Comparison of ENCODE assay signal across 8 mouse cellular contexts in the genomic region with DNA sequence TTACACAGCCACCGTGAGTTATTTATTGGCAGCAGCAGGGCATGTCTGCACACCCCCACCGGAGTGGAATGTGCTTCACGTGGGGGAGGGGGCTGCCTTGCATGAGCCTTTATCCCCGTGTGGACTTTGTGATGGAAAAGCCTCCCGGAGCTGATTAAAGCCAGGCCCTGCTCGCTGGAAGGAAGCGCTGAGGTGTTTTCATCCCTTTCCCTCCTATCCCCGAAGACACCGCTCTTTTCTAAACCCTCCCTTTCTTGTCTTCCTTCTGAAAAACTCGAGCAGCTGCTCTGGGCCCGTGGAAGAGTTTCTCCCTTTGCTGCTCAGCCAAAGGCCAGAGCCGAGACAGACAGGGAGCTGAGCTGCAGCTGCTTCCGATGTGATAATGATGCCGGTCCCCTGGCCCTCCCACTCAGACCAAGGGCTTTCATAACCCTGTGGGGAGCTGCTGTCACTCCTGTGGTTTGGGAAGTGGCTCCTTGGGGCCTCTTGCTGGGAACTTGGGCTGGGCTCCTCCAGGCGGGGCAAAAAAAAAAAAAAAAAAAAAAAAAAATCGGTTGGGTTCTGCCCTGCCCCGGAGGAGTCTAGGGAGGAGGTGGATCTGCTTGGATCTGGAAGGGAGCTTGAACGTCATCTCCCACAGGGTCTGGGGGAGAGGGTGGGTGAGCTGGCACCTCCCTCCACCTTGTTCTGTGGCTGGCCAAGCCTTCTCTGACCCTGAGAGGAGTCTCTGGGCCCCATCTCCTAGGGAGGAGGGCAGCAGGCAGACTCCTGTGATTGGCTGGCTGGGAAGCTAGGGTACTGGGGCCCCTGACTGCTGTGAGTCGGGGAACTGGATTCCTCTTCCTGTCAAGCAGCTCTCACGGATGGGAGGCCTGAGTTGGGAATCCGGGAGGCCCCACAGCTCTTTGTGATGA. TPM values are rescaled to one million over a fixed set of nuclear protein-coding genes. Genes with fewer than 3 reads are reported as not detected.
DNase-seq lines count a peak whose midpoint lies in the region; ATAC-seq lines count a peak whose summit lies in the region.

No protein-coding gene starts in this region.

- no peaks in the 10 kb centered on the region; the same call in 1 of the 2 replicates for H3K36me3 ChIP-seq in forebrain, embryonic 11.5 days (ENCODE audit: control insufficient read depth, insufficient read depth, low read length)
- peaks cover 44% of the 10 kb centered on the region for H3K36me3 ChIP-seq in hindbrain, embryonic 10.5 days
- H3K36me3 ChIP-seq in limb, embryonic 15.5 days = peaks cover 39% of the 10 kb centered on the region
- 0 out of 2 replicates have a peak, but pooled peaks cover 2% of the 10 kb centered on the region for H3K36me3 ChIP-seq in midbrain, embryonic 15.5 days (replicated peaks)

- peaks cover 28% of the 10 kb centered on the region for H3K4me1 ChIP-seq in forebrain, embryonic 11.5 days (replicated peaks; ENCODE audit: control insufficient read depth, insufficient read depth, low read length)
- peaks cover 50% of the 10 kb centered on the region for H3K4me1 ChIP-seq in hindbrain, embryonic 10.5 days (replicated peaks)
- peaks cover 47% of the 10 kb centered on the region for H3K4me1 ChIP-seq in limb, embryonic 15.5 days
- H3K4me1 ChIP-seq in midbrain, embryonic 15.5 days = peaks cover 43% of the 10 kb centered on the region

- peak overlapping the region; percentile 86 for H3K4me2 ChIP-seq in forebrain, embryonic 11.5 days (ENCODE audit: low read depth, low read length, severe bottlenecking)
- H3K4me2 ChIP-seq in limb, embryonic 15.5 days = peak overlapping the region; percentile 73
- peak overlapping the region; percentile 98 for H3K4me2 ChIP-seq in midbrain, embryonic 15.5 days

- DNase-seq in 416B (ENCODE audit: low read depth) = peak; percentile 98
- DNase-seq in adrenal gland, adult 8-10 months = peak; percentile 68
- DNase-seq in forebrain, embryonic 11.5 days (ENCODE audit: low spot score) = peak; percentile 88
- peak; percentile 85 for DNase-seq in hindbrain, embryonic 10.5 days (ENCODE audit: low spot score)
- DNase-seq in testis, postnatal 14 days (ENCODE audit: low spot score) = peak; percentile 49
- DNase-seq in B cell, adult 2 months = no peak

- H3K9me3 ChIP-seq in forebrain, embryonic 11.5 days (ENCODE audit: control insufficient read depth, low read length) = no peaks in the 10 kb centered on the region
- no peaks in the 10 kb centered on the region for H3K9me3 ChIP-seq in hindbrain, embryonic 10.5 days
- H3K9me3 ChIP-seq in limb, embryonic 15.5 days = no peaks in the 10 kb centered on the region
- H3K9me3 ChIP-seq in midbrain, embryonic 15.5 days = no peaks in the 10 kb centered on the region

- ATAC-seq in forebrain, embryonic 11.5 days (replicated peaks; ENCODE audit: low FRiP score) = peak; percentile 63
- ATAC-seq in limb, embryonic 15.5 days (ENCODE audit: insufficient number of reproducible peaks, low FRiP score, low TSS enrichment, low read depth) = peak; percentile 77
- peak; percentile 14; the same call in 1 of the 2 replicates for ATAC-seq in midbrain, embryonic 15.5 days (replicated peaks)

- peak overlapping the region; percentile 81 for H3K4me3 ChIP-seq in forebrain, embryonic 11.5 days (ENCODE audit: low read depth, low read length)
- peak overlapping the region; percentile 66 for H3K4me3 ChIP-seq in hindbrain, embryonic 10.5 days
- H3K4me3 ChIP-seq in limb, embryonic 15.5 days = peak overlapping the region; percentile 93
- peak overlapping the region; percentile 74 for H3K4me3 ChIP-seq in midbrain, embryonic 15.5 days

- no peaks in the 10 kb centered on the region for H3K27me3 ChIP-seq in forebrain, embryonic 11.5 days (ENCODE audit: control insufficient read depth, insufficient read depth, low read length)
- no peaks in the 10 kb centered on the region for H3K27me3 ChIP-seq in hindbrain, embryonic 10.5 days (ENCODE audit: insufficient read depth, poor library complexity, severe bottlenecking)
- no peaks in the 10 kb centered on the region for H3K27me3 ChIP-seq in limb, embryonic 15.5 days
- no peaks in the 10 kb centered on the region for H3K27me3 ChIP-seq in midbrain, embryonic 15.5 days (replicated peaks)

- 0% methylated on average over 20 of the region's 21 CpGs for WGBS in forebrain, embryonic 11.5 days
- under 1% methylated on average over 21 of the region's 21 CpGs for WGBS in hindbrain, embryonic 10.5 days
- WGBS in limb, embryonic 15.5 days = under 1% methylated on average over 21 of the region's 21 CpGs
- 3% methylated on average over 21 of the region's 21 CpGs for WGBS in midbrain, embryonic 15.5 days

- H3K27ac ChIP-seq in forebrain, embryonic 11.5 days (ENCODE audit: low read depth, low read length) = peak overlapping the region; percentile 97
- H3K27ac ChIP-seq in hindbrain, embryonic 10.5 days = peak overlapping the region; percentile 90
- H3K27ac ChIP-seq in limb, embryonic 15.5 days = peak overlapping the region; percentile 97
- H3K27ac ChIP-seq in midbrain, embryonic 15.5 days = peak overlapping the region; percentile 76

- H3K9ac ChIP-seq in forebrain, embryonic 11.5 days (ENCODE audit: low read length) = peak overlapping the region; percentile 88
- peak overlapping the region; percentile 85 for H3K9ac ChIP-seq in limb, embryonic 15.5 days
- peak overlapping the region; percentile 5; the same call in 1 of the 2 replicates for H3K9ac ChIP-seq in midbrain, embryonic 15.5 days

RNA-seq across cellular contexts. Expression of a gene that starts 15.8 kb away (rescaled TPM):
- total RNA-seq in adrenal gland, adult 8-10 months (2022) = 10 to 100 TPM; 17.0 to 18.6 (median 17.9) TPM
- polyA plus RNA-seq in forebrain, embryonic 11.5 days (2014; fragmentation: Nextera tagmentation; extraction: Ambion mirVana) = 34.6 and 37.3 TPM in 2 replicates
- polyA plus RNA-seq in hindbrain, embryonic 10.5 days (2016; fragmentation: Nextera tagmentation; extraction: Ambion mirVana) = 39.0 and 40.6 TPM in 2 replicates
- polyA plus RNA-seq in limb, embryonic 15.5 days (2015; fragmentation: Nextera tagmentation; extraction: Ambion mirVana) = 24.1 and 26.3 TPM in 2 replicates
- 39.7 TPM in 2 replicates for polyA plus RNA-seq in midbrain, embryonic 15.5 days (2015; fragmentation: Nextera tagmentation; extraction: Ambion mirVana)

RNA-seq across cellular contexts. Expression of a gene that starts 15.9 kb away (rescaled TPM):
- total RNA-seq in adrenal gland, adult 8-10 months (2022) = 10 to 100 TPM; 42.6 to 53.7 (median 48.3) TPM
- 44.5 and 45.5 TPM in 2 replicates for polyA plus RNA-seq in forebrain, embryonic 11.5 days (2014; fragmentation: Nextera tagmentation; extraction: Ambion mirVana)
- 41.2 and 45.9 TPM in 2 replicates for polyA plus RNA-seq in hindbrain, embryonic 10.5 days (2016; fragmentation: Nextera tagmentation; extraction: Ambion mirVana)
- 48.9 and 53.2 TPM in 2 replicates for polyA plus RNA-seq in limb, embryonic 15.5 days (2015; fragmentation: Nextera tagmentation; extraction: Ambion mirVana)
- 49.6 and 50.4 TPM in 2 replicates for polyA plus RNA-seq in midbrain, embryonic 15.5 days (2015; fragmentation: Nextera tagmentation; extraction: Ambion mirVana)

RNA-seq across cellular contexts. Expression of a gene that starts 15.9 kb away (rescaled TPM):
- total RNA-seq in adrenal gland, adult 8-10 months (2022) = 1 to 10 TPM; 3.5 to 6.0 (median 5.1) TPM
- polyA plus RNA-seq in forebrain, embryonic 11.5 days (2014; fragmentation: Nextera tagmentation; extraction: Ambion mirVana) = 2.4 and 3.6 TPM in 2 replicates
- 1.9 and 2.1 TPM in 2 replicates for polyA plus RNA-seq in hindbrain, embryonic 10.5 days (2016; fragmentation: Nextera tagmentation; extraction: Ambion mirVana)
- polyA plus RNA-seq in limb, embryonic 15.5 days (2015; fragmentation: Nextera tagmentation; extraction: Ambion mirVana) = 0.99 and 2.4 TPM in 2 replicates
- polyA plus RNA-seq in midbrain, embryonic 15.5 days (2015; fragmentation: Nextera tagmentation; extraction: Ambion mirVana) = 2.0 and 2.9 TPM in 2 replicates

RNA-seq across cellular contexts. Expression of a gene that starts 35.0 kb away (rescaled TPM):
- 10 to 100 TPM in 1 of 4 experiments, 1 to 10 TPM in 3; 4.1 to 11.1 (median 6.8) TPM for total RNA-seq in adrenal gland, adult 8-10 months (2022)
- polyA plus RNA-seq in forebrain, embryonic 11.5 days (2014; fragmentation: Nextera tagmentation; extraction: Ambion mirVana) = 7.2 and 8.1 TPM in 2 replicates
- polyA plus RNA-seq in hindbrain, embryonic 10.5 days (2016; fragmentation: Nextera tagmentation; extraction: Ambion mirVana) = 6.7 and 8.4 TPM in 2 replicates
- 3.0 and 4.0 TPM in 2 replicates for polyA plus RNA-seq in limb, embryonic 15.5 days (2015; fragmentation: Nextera tagmentation; extraction: Ambion mirVana)
- polyA plus RNA-seq in midbrain, embryonic 15.5 days (2015; fragmentation: Nextera tagmentation; extraction: Ambion mirVana) = 9.0 and 9.5 TPM in 2 replicates

Comparison
In these comparisons a context has a peak if more than half of its experiments do, and no peak if none do; other contexts are left out.
1. DNase-seq: peak in 416B (single experiment), adrenal gland, adult 8-10 months (single experiment), forebrain, embryonic 11.5 days (single experiment), hindbrain, embryonic 10.5 days (single experiment) and testis, postnatal 14 days (single experiment); none in B cell, adult 2 months (0 of 2).
2. ATAC-seq: peak in every context shown above with its lines; median percentile 77 in limb, embryonic 15.5 days; 63 in forebrain, embryonic 11.5 days; 14 in midbrain, embryonic 15.5 days.
3. H3K9ac ChIP-seq: peak in every context shown above with its lines; median percentile 88 in forebrain, embryonic 11.5 days; 85 in limb, embryonic 15.5 days; 5 in midbrain, embryonic 15.5 days.
4. Peak in every context shown above with its lines, with median percentiles within 50 percentile points of each other: H3K27ac ChIP-seq, H3K4me2 ChIP-seq and H3K4me3 ChIP-seq.